Mouse (Mus musculus): Measurements from ENCODE around the gene Nfkbia. TPM values are rescaled to one million over a fixed set of nuclear protein-coding genes. Genes with fewer than 3 reads are reported as not detected.
A peak's percentile ranks its signal among the peaks of the same experiment; 100 is the strongest.

The Nfkbia gene
- polyA plus RNA-seq, 1 experiment from 2014 or later, result 52.9 TPM

DNA sequence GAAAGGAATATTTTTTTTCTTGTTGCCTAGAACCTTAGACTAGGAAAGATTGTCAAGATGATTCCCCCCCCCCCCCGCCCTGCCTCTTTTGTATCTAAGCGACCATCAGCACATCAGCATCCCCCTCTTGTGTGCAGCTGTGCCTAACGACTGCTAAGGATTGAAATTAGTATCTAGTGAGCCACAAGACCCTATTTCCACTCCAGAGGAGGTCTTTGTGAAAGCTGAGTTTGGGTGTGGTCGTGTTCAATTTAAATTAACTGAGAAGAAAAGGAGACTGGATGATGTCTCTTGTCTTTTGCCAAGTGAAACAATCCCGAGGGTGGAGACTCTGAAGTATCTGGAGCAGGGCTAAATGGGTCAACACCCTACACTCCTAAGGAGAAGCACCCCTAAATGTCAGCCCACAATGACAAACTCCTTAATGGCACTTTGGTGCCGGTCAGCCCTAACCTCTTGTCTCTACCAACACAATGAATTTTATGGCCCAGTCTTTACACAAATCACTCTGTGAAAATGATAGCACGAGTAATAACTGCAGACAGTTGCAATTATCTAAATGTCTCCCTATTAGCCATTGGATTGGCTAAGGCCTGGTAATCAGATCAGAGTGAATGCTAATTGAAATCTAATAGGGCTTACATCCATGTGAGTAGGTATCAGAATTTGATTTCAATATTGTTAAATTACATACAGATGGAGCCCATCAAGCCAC lies 13.0 kb upstream of the Nfkbia start:
- 48% methylated on average over 7 of the region's 7 CpGs for WGBS
- Histone ChIP-seq H3K9me3 (no peaks in the 10 kb centered on the region), H3K4me2 (replicated peaks) (no peak overlapping the region), H3K4me3 (replicated peaks) (no peak overlapping the region), H3K27ac (no peak overlapping the region), H3K36me3 (no peaks in the 10 kb centered on the region), H3K9ac (replicated peaks) (no peak overlapping the region), H3K27me3 (peaks cover 5% of the 10 kb centered on the region; the same call in 1 of the 2 replicates), H3K4me1 (replicated peaks) (no peaks in the 10 kb centered on the region)
- no peak for ATAC-seq

GRCm38 (mm10) chr12:55499031-55499430 lies 6.6 kb upstream of the Nfkbia start:
- Histone ChIP-seq H3K4me1 (replicated peaks) (0 out of 2 replicates have a peak, but pooled peaks cover 2% of the 10 kb centered on the region), H3K4me3 (replicated peaks) (no peak overlapping the region), H3K27ac (no peak overlapping the region), H3K9ac (replicated peaks) (no peak overlapping the region), H3K9me3 (no peaks in the 10 kb centered on the region), H3K4me2 (replicated peaks) (0 out of 2 replicates have a peak overlapping the region, but pooled peaks have one; percentile 28), H3K36me3 (no peaks in the 10 kb centered on the region), H3K27me3 (peaks cover 7% of the 10 kb centered on the region; the same call in 1 of the 2 replicates)
- peak; percentile 76 for ATAC-seq
- 1% methylated on average over 10 of the region's 10 CpGs for WGBS

GRCm38 (mm10) chr12:55497737-55498136 lies 5.3 kb upstream of the Nfkbia start:
- Histone ChIP-seq H3K27me3 (peaks cover 3% of the 10 kb centered on the region; the same call in 1 of the 2 replicates), H3K9me3 (no peaks in the 10 kb centered on the region), H3K36me3 (no peaks in the 10 kb centered on the region), H3K4me2 (replicated peaks) (no peak overlapping the region), H3K4me3 (replicated peaks) (no peak overlapping the region), H3K9ac (replicated peaks) (no peak overlapping the region), H3K27ac (no peak overlapping the region), H3K4me1 (replicated peaks) (peaks cover 12% of the 10 kb centered on the region)
- 67% methylated on average over 8 of the region's 8 CpGs for WGBS
- ATAC-seq, result no peak

GRCm38 (mm10) chr12:55495902-55496605 lies 3.6 kb upstream of the Nfkbia start:
- H3K9ac ChIP-seq (replicated peaks), result no peak overlapping the region
- no peak overlapping the region for H3K27ac ChIP-seq
- ATAC-seq, result no peak
- 70% methylated on average over 5 of the region's 5 CpGs for WGBS
- peaks cover 19% of the 10 kb centered on the region for H3K4me1 ChIP-seq (replicated peaks)
- no peaks in the 10 kb centered on the region for H3K36me3 ChIP-seq
- no peaks in the 10 kb centered on the region for H3K9me3 ChIP-seq
- H3K4me3 ChIP-seq (replicated peaks), result no peak overlapping the region
- H3K4me2 ChIP-seq (replicated peaks), result no peak overlapping the region
- H3K27me3 ChIP-seq, result peaks cover 3% of the 10 kb centered on the region; the same call in 1 of the 2 replicates

DNA sequence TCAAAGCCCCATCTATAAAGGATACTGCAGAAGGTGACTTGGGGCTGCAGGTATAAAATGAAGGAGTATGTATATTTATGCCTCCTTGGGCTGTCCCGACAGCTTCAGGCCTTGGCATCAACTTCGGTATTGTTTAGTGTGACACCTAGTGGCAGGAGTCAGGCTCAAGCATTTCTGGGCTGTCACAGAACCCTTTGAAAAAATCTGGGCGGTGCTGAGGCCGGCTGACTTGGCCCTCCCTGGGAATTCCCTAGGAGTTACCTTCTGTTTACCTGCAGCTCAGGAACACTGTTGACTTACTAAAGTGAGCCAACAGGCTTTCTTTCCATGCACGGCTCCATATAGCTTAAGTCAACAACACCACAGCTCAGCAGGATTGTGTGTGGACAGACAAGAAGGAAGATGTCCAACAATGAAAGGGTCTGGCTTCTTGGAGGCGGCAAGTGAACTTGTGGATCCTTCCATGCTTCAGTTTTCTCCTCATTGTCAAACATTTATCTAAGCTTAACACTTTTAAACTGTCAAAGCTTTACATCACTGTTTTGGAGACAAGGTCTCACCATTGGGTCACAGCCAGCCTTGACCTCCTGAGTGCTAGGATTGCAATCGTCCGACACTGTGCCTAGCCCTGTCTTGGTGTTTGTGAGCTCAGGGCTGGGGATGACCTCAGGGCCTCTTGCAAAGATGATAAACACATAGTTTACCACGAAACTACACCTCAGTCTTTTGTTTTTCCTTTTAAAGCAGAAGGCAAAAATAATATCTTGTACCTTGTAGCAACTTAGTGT lies 2.9 kb upstream of the Nfkbia start:
- Histone ChIP-seq H3K4me1 (replicated peaks) (peaks cover 26% of the 10 kb centered on the region), H3K27me3 (peaks cover 3% of the 10 kb centered on the region; the same call in 1 of the 2 replicates), H3K4me2 (replicated peaks) (no peak overlapping the region), H3K9me3 (no peaks in the 10 kb centered on the region), H3K9ac (replicated peaks) (no peak overlapping the region), H3K36me3 (peaks cover 7% of the 10 kb centered on the region), H3K27ac (no peak overlapping the region), H3K4me3 (replicated peaks) (no peak overlapping the region)
- no peak for ATAC-seq
- 34% methylated on average over 9 of the region's 9 CpGs for WGBS

DNA sequence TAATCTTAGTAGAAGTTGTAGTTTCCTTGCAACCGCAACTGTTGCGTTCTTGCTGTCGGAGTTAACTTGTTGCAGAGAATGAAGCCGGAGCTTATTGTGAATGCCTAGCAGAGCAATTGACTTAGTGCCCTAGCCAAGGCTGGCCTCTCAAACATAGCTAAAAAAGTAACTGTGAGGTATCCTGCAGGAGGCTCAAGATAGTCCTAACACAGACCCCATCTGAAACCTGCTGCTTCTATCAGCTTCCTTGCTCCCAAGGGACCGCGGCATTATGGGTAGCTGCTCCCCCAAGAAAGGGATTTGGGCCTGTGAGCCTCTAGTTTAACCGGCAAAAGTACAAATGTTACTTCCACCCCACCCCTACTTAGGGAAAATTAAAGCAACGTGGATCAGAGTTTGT lies 934 bp upstream of the Nfkbia start:
- no peak overlapping the region for H3K27ac ChIP-seq
- 33% methylated on average over 8 of the region's 8 CpGs for WGBS
- peak overlapping the region; percentile 87 for H3K4me2 ChIP-seq (replicated peaks)
- peaks cover 25% of the 10 kb centered on the region for H3K36me3 ChIP-seq
- peaks cover 27% of the 10 kb centered on the region for H3K4me1 ChIP-seq (replicated peaks)
- no peaks in the 10 kb centered on the region for H3K9me3 ChIP-seq
- no peak for ATAC-seq
- peaks cover 3% of the 10 kb centered on the region; the same call in 1 of the 2 replicates for H3K27me3 ChIP-seq
- no peak overlapping the region for H3K4me3 ChIP-seq (replicated peaks)
- H3K9ac ChIP-seq (replicated peaks), result peak overlapping the region; percentile 94; the same call in 1 of the 2 replicates

DNA sequence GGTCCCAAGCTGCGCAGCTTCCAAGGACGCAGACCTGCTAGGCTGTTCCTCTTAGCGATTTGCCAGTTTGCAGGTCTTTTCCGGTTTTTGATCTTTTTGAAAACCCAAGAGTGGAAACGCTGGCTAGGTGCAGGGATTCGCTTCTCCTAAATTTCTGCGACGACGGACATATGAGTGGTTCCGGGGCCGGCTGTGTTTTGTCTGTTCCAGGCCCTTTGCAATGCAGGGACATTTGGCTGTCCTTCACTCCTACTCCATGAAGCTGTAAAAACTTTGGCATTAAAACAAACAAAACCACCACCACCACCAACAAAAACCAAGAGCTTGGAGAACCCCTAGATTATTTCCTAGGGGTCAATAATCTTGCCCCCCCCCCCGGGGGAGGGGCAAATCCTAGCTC lies 494 bp upstream of the Nfkbia start:
- WGBS, result under 1% methylated on average over 12 of the region's 12 CpGs
- Histone ChIP-seq H3K4me3 (replicated peaks) (peak overlapping the region; percentile 87), H3K4me2 (replicated peaks) (peak overlapping the region; percentile 87), H3K27me3 (peaks cover 3% of the 10 kb centered on the region; the same call in 1 of the 2 replicates), H3K9me3 (no peaks in the 10 kb centered on the region), H3K27ac (peak overlapping the region; percentile 99), H3K36me3 (peaks cover 29% of the 10 kb centered on the region), H3K9ac (replicated peaks) (peak overlapping the region; percentile 94), H3K4me1 (replicated peaks) (peaks cover 27% of the 10 kb centered on the region)
- ATAC-seq, result no peak

- H3K4me2 ChIP-seq (replicated peaks), result peak overlapping the region; percentile 87
- H3K27ac ChIP-seq, result peak overlapping the region; percentile 99
- H3K9ac ChIP-seq (replicated peaks), result peak overlapping the region; percentile 94
- ATAC-seq, result peak; percentile 84
- peaks cover 3% of the 10 kb centered on the region; the same call in 1 of the 2 replicates for H3K27me3 ChIP-seq
- peaks cover 39% of the 10 kb centered on the region for H3K36me3 ChIP-seq
- H3K4me3 ChIP-seq (replicated peaks), result peak overlapping the region; percentile 87
- WGBS, result 3% methylated on average over 27 of the region's 57 CpGs
- H3K4me1 ChIP-seq (replicated peaks), result peaks cover 27% of the 10 kb centered on the region
- no peaks in the 10 kb centered on the region for H3K9me3 ChIP-seq
Observed at GRCm38 (mm10) chr12:55491516-55492183, 797 bp downstream of the Nfkbia start.

DNA sequence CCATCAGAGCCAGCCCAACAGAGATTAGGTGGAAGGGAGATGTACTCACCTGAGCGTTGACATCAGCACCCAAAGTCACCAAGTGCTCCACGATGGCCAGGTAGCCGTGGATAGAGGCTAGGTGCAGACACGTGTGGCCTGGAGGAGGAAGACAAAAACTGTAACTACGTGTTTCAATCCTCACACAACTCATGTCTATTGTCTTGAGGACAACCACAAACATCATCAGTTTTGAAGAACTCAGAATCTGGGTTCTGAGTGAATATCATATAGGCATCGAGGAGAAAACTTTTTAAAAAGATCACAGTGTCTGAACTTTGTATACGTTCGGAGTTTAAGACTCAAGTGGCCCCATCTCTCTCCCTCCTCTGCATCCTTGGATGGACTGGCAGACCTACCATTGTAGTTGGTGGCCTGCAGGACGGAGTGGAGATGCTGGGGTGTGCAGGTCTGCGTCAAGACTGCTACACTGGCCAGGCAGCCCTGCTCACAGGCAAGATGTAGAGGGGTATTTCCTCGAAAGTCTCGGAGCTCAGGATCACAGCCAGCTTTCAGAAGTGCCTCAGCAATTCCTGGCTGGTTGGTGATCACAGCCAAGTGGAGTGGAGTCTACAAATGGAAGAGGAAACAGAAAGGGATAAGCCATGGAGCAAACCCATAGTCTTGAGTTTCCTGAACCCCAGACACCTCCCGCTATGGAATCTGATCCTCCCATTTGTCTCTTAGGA lies 1.6 kb downstream of the Nfkbia start:
- Histone ChIP-seq H3K9me3 (no peaks in the 10 kb centered on the region), H3K27me3 (peaks cover 3% of the 10 kb centered on the region; the same call in 1 of the 2 replicates), H3K4me3 (replicated peaks) (peak overlapping the region; percentile 87), H3K36me3 (peaks cover 44% of the 10 kb centered on the region), H3K4me2 (replicated peaks) (peak overlapping the region; percentile 87), H3K9ac (replicated peaks) (peak overlapping the region; percentile 94), H3K4me1 (replicated peaks) (peaks cover 27% of the 10 kb centered on the region), H3K27ac (0 out of 2 replicates have a peak overlapping the region, but pooled peaks have one; percentile 99)
- WGBS, result 86% methylated on average over 13 of the region's 13 CpGs
- ATAC-seq, result no peak

GRCm38 (mm10) chr12:55489986-55490721 lies 2.3 kb downstream of the Nfkbia start:
- Histone ChIP-seq H3K4me2 (replicated peaks) (peak overlapping the region; percentile 17; the same call in 1 of the 2 replicates), H3K27ac (no peak overlapping the region), H3K4me3 (replicated peaks) (no peak overlapping the region), H3K27me3 (peaks cover 3% of the 10 kb centered on the region; the same call in 1 of the 2 replicates), H3K36me3 (peaks cover 48% of the 10 kb centered on the region), H3K9me3 (no peaks in the 10 kb centered on the region), H3K9ac (replicated peaks) (no peak overlapping the region; the same call in 1 of the 2 replicates), H3K4me1 (replicated peaks) (peaks cover 27% of the 10 kb centered on the region)
- ATAC-seq, result no peak
- 91% methylated on average over 14 of the region's 14 CpGs for WGBS

Measured in midbrain, embryonic 13.5 days (tissue).